Mouse (Mus musculus) heart, adult 8-10 months (tissue): Measurements from ENCODE around the gene Ldb3. TPM values are rescaled to one million over a fixed set of nuclear protein-coding genes. Genes with fewer than 3 reads are reported as not detected.

ENCODE experiments used
- DNase-seq: peaks from one replicate; pipeline ENCODE4 v3.0.0; 2022; ENCODE audit warnings: low spot score
- total RNA-seq, 4 experiments: library from RNA; stranded (reverse); gene quantifications; 2 replicates each; pipeline ENCODE4 v1.2.4; 2022

Ldb3 gene
- total RNA-seq: 1,000 to 10,000 TPM; 1,077 to 1,246 (median 1,126) TPM

GRCm38 (mm10) chr14:34588498-34588897 lies at the start of gene Ldb3:
Ldb3 (minus strand) TSS chr14:34588682.
- no peak for DNase-seq

GRCm38 (mm10) chr14:34635721-34636120 lies 47.2 kb upstream of the Ldb3 start:
- DNase-seq: no peak

GRCm38 (mm10) chr14:34635192-34635591 lies 46.7 kb upstream of the Ldb3 start:
- no peak for DNase-seq

GRCm38 (mm10) chr14:34632722-34633448 lies 44.4 kb upstream of the Ldb3 start:
- DNase-seq: no peak

- no peak for DNase-seq
Observed at GRCm38 (mm10) chr14:34626824-34627223, 38.3 kb upstream of the Ldb3 start.

- DNase-seq: no peak
Observed at GRCm38 (mm10) chr14:34623531-34624210, 35.2 kb upstream of the Ldb3 start.

GRCm38 (mm10) chr14:34623074-34623473 lies 34.6 kb upstream of the Ldb3 start:
- DNase-seq: no peak

- peak; percentile 17 for DNase-seq
Observed at GRCm38 (mm10) chr14:34620611-34621376, 32.3 kb upstream of the Ldb3 start.

- DNase-seq: no peak
Observed at GRCm38 (mm10) chr14:34618808-34619207, 30.3 kb upstream of the Ldb3 start.

GRCm38 (mm10) chr14:34616821-34617220 lies 28.3 kb upstream of the Ldb3 start:
- peak; percentile 75 for DNase-seq

- DNase-seq: no peak
Observed at GRCm38 (mm10) chr14:34615625-34616024, 27.1 kb upstream of the Ldb3 start.

GRCm38 (mm10) chr14:34615082-34615481 lies 26.6 kb upstream of the Ldb3 start:
- DNase-seq: no peak

GRCm38 (mm10) chr14:34614551-34614950 lies 26.1 kb upstream of the Ldb3 start:
- DNase-seq: no peak

- DNase-seq: no peak
Observed at GRCm38 (mm10) chr14:34613523-34613922, 25.0 kb upstream of the Ldb3 start.

- DNase-seq: no peak
Observed at GRCm38 (mm10) chr14:34612222-34612621, 23.7 kb upstream of the Ldb3 start.

- DNase-seq: no peak
Observed at GRCm38 (mm10) chr14:34611591-34611990, 23.1 kb upstream of the Ldb3 start.

GRCm38 (mm10) chr14:34601910-34602309 lies 13.4 kb upstream of the Ldb3 start:
- no peak for DNase-seq

- DNase-seq: no peak
Observed at GRCm38 (mm10) chr14:34599941-34600340, 11.5 kb upstream of the Ldb3 start, which contains the start of gene Opn4. Opn4 (minus strand) TSS chr14:34600142.

- no peak for DNase-seq
Observed at GRCm38 (mm10) chr14:34595596-34596255, 7.2 kb upstream of the Ldb3 start.

- DNase-seq: no peak
Observed at GRCm38 (mm10) chr14:34591741-34592535, 3.5 kb upstream of the Ldb3 start.
